Mouse (Mus musculus) heart, postnatal 0 days (tissue): Measurements from ENCODE around the gene Gipc3.

Experiments used
- CTCF ChIP-seq: IDR thresholded peaks from 2 replicates; pipeline ENCODE4 v1.5.1; 2016; ENCODE audit warnings: antibody characterized with exemption, control low read depth, low read depth
- EP300 ChIP-seq: IDR thresholded peaks from 2 replicates; pipeline ENCODE4 v1.6.1; 2016; ENCODE audit warnings: antibody characterized with exemption, low read depth

GRCm38 (mm10) chr10:81300352-81300907 lies 42.6 kb downstream of the Gipc3 start:
- TF ChIP-seq CTCF (no peak), EP300 (no peak)
